Mouse (Mus musculus): ENCODE results near the gene Kirrel3. TPM values are rescaled to one million over a fixed set of nuclear protein-coding genes. Genes with fewer than 3 reads are reported as not detected.
A peak's percentile ranks its signal among the peaks of the same experiment; 100 is the strongest.

Gene Kirrel3
- polyA plus RNA-seq, 1 experiment from 2014 or later, result 0.94 TPM

- DNase-seq (ENCODE audit: low spot score), result no peak
Measured at GRCm38 (mm10) chr9:34883122-34883521, 397.4 kb downstream of the Kirrel3 start.

GRCm38 (mm10) chr9:34884325-34884724, 398.6 kb downstream of the Kirrel3 start:
- DNase-seq (ENCODE audit: low spot score), result no peak

- DNase-seq (ENCODE audit: low spot score), result no peak
Measured at GRCm38 (mm10) chr9:34884942-34885341, 399.2 kb downstream of the Kirrel3 start.

- no peak for DNase-seq (ENCODE audit: low spot score)
Measured at GRCm38 (mm10) chr9:34886746-34887145, 401.1 kb downstream of the Kirrel3 start.

- no peak for DNase-seq (ENCODE audit: low spot score)
Measured at GRCm38 (mm10) chr9:34887196-34887595, 401.5 kb downstream of the Kirrel3 start.

GRCm38 (mm10) chr9:34888298-34888697, 402.6 kb downstream of the Kirrel3 start:
- no peak for DNase-seq (ENCODE audit: low spot score)

- no peak for DNase-seq (ENCODE audit: low spot score)
Measured at GRCm38 (mm10) chr9:34901216-34901615, 415.5 kb downstream of the Kirrel3 start.

GRCm38 (mm10) chr9:34901888-34902287, 416.2 kb downstream of the Kirrel3 start:
- DNase-seq (ENCODE audit: low spot score), result no peak

GRCm38 (mm10) chr9:34905164-34905563, 419.5 kb downstream of the Kirrel3 start:
- no peak for DNase-seq (ENCODE audit: low spot score)

- DNase-seq (ENCODE audit: low spot score), result no peak
Measured at GRCm38 (mm10) chr9:34908040-34908439, 422.3 kb downstream of the Kirrel3 start.

- DNase-seq (ENCODE audit: low spot score), result no peak
Measured at GRCm38 (mm10) chr9:34911838-34912237, 426.1 kb downstream of the Kirrel3 start.

- DNase-seq (ENCODE audit: low spot score), result no peak
Measured at GRCm38 (mm10) chr9:34912273-34912972, 426.7 kb downstream of the Kirrel3 start.

GRCm38 (mm10) chr9:34912996-34913395, 427.3 kb downstream of the Kirrel3 start:
- DNase-seq (ENCODE audit: low spot score), result peak; percentile 27

- DNase-seq (ENCODE audit: low spot score), result no peak
Measured at GRCm38 (mm10) chr9:34918976-34919375, 433.3 kb downstream of the Kirrel3 start.

- DNase-seq (ENCODE audit: low spot score), result peak; percentile 39
Measured at GRCm38 (mm10) chr9:34920116-34920515, 434.4 kb downstream of the Kirrel3 start.

GRCm38 (mm10) chr9:34921941-34922340, 436.2 kb downstream of the Kirrel3 start:
- no peak for DNase-seq (ENCODE audit: low spot score)

GRCm38 (mm10) chr9:34922716-34923115, 437.0 kb downstream of the Kirrel3 start:
- no peak for DNase-seq (ENCODE audit: low spot score)

- DNase-seq (ENCODE audit: low spot score), result no peak
Measured at GRCm38 (mm10) chr9:34923134-34923931, 437.6 kb downstream of the Kirrel3 start.

GRCm38 (mm10) chr9:34925616-34926015, 439.9 kb downstream of the Kirrel3 start:
- no peak for DNase-seq (ENCODE audit: low spot score)

GRCm38 (mm10) chr9:34930371-34930770, 444.7 kb downstream of the Kirrel3 start:
- DNase-seq (ENCODE audit: low spot score), result no peak

- DNase-seq (ENCODE audit: low spot score), result no peak
Measured at GRCm38 (mm10) chr9:34938140-34938539, 452.4 kb downstream of the Kirrel3 start.

- no peak for DNase-seq (ENCODE audit: low spot score)
Measured at GRCm38 (mm10) chr9:34939621-34940020, 453.9 kb downstream of the Kirrel3 start.
